Mouse (Mus musculus) small intestine, adult 2 months (tissue): ENCODE data around the gene Samd14. TPM values are rescaled to one million over a fixed set of nuclear protein-coding genes. Genes with fewer than 3 reads are reported as not detected.
"Not testable (repeated sequence)": the region's sequence is repeated elsewhere in the genome, so short reads cannot be mapped to it uniquely, and the experiment has no call there.

ENCODE experiments used
- H3K27ac ChIP-seq: fragments of 200-500 bp; 2 replicates; pipeline ENCODE4 v1.5.1; 2012; ENCODE audit warnings: low read depth, low read length, control low read depth, inconsistent platforms; ENCODE audit not compliant: insufficient read depth
- H3K27me3 ChIP-seq: fragments of 200-500 bp; 2 replicates; pipeline ENCODE4 v1.6.1; 2012; ENCODE audit warnings: mild to moderate bottlenecking, moderate library complexity, low read length, inconsistent platforms; ENCODE audit not compliant: control insufficient read depth, insufficient read depth
- H3K36me3 ChIP-seq: fragments of 200-500 bp; 2 replicates; pipeline ENCODE4 v1.6.1; 2012; ENCODE audit warnings: mild to moderate bottlenecking, low read length, control low read depth, inconsistent platforms; ENCODE audit not compliant: control insufficient read depth, insufficient read depth
- H3K4me1 ChIP-seq: fragments of 200-500 bp; 2 replicates; pipeline ENCODE4 v1.6.1; 2012; ENCODE audit warnings: low read length, inconsistent platforms, mixed read lengths; ENCODE audit not compliant: control insufficient read depth, insufficient read depth, insufficient read length
- H3K4me3 ChIP-seq: fragments of 200-500 bp; 2 replicates; pipeline ENCODE4 v1.5.1; 2012; ENCODE audit warnings: low read depth, mild to moderate bottlenecking, control low read depth, inconsistent platforms, low read length, moderate library complexity
- CTCF ChIP-seq: fragments of 200-500 bp; IDR thresholded peaks from 2 replicates; pipeline ENCODE4 v1.5.1; 2012; ENCODE audit warnings: low read depth, mild to moderate bottlenecking, control low read depth, inconsistent platforms, low read length, moderate library complexity, mixed read lengths; ENCODE audit not compliant: insufficient replicate concordance, insufficient read length; ENCODE audit errors: extremely low read depth
- POLR2A ChIP-seq: fragments of 200-500 bp; IDR thresholded peaks from 2 replicates; pipeline ENCODE4 v1.6.1; 2012; ENCODE audit warnings: low read depth, mild to moderate bottlenecking, control low read depth, inconsistent platforms, low read length, moderate library complexity
- WGBS: fragments of 180-500 bp; shearing (Covaris S2); methylation state at CpG from one replicate; pipeline ENCODE4 v1.1.7; 2018; 5-methylcytosine and 5-hydroxymethylcytosine counted together
- polyA plus RNA-seq: library from polyadenylated mRNA; depleted of rRNA; stranded (reverse); fragments of >200 nt; gene quantifications from 2 replicates; pipeline ENCODE4 v1.2.3, GENCODE M21; 2012; rRNA removed

Samd14 gene
- polyA plus RNA-seq = 3.3 and 7.2 TPM in 2 replicates

DNA sequence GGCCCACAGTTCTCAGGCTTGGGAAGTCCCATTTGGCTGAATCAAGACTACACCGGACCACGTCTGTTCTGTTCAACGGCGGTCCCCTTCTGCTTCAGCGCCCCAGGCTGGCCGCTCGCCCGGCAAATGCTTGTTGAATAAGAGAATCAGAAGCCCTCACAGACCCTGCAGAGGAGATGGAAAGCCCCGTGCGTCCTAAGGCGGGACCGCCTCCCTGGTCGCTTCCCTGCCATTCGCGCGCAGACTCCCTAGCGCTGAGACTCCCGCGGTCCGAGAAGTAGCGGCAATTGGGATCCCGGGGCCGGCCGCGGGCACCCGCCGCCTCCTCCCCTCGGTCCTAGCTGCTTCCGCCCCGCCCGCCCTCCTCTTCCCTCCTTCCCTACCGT, at the start of gene Samd14:
TSS of gene Samd14 (plus strand) at position 251 of the 386 bp plus-strand sequence.
- H3K36me3 ChIP-seq = peaks cover 9% of the 10 kb centered on the region
- WGBS = under 1% methylated on average over 32 of the region's 32 CpGs
- H3K4me1 ChIP-seq = peaks cover 9% of the 10 kb centered on the region; the same call in 1 of the 2 replicates
- H3K27me3 ChIP-seq = peaks cover 27% of the 10 kb centered on the region
- H3K4me3 ChIP-seq = peak within 1 kb of the TSS; percentile 61
- H3K27ac ChIP-seq = no peak within 1 kb of the TSS
- TF ChIP-seq POLR2A (0 out of 2 replicates have a peak, but pooled peaks have one; percentile 12), CTCF (no peak)

DNA sequence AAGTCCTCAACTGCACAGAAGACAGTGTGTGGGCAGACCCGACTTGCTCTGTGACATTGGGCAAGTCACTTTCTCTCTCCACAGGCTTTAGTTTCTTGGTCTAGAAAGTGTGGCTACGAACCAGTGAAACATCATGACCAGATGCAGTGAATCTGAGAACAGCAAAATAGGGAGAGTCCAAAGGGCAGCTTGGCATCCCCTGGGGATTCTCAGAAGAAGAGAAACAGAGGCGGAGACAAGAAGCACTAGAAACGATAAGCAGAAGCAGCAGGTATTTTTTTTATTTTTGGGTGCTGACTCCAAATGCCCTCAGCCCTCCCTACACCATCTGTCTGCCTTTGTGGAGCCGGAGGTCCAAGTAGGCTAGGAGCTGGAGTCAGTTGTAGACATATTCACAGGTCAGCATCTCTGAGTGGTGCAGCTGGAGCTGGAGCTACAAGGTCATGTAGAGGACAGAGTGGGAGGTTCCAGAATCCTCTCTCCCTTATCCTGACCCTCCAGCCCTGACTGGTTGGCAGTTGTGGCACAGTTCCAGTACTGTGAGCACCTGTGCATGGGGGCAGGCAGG, 47.1 kb upstream of the Samd14 start:
- peaks cover 12% of the 10 kb centered on the region; the same call in 1 of the 2 replicates for H3K4me1 ChIP-seq
- no peak overlapping the region for H3K27ac ChIP-seq
- H3K36me3 ChIP-seq = no peaks in the 10 kb centered on the region
- no peaks in the 10 kb centered on the region for H3K27me3 ChIP-seq
- TF ChIP-seq CTCF = no peak
- no peak for TF ChIP-seq POLR2A
- WGBS = 48% methylated on average over 5 of the region's 5 CpGs
- H3K4me3 ChIP-seq = no peak overlapping the region

DNA sequence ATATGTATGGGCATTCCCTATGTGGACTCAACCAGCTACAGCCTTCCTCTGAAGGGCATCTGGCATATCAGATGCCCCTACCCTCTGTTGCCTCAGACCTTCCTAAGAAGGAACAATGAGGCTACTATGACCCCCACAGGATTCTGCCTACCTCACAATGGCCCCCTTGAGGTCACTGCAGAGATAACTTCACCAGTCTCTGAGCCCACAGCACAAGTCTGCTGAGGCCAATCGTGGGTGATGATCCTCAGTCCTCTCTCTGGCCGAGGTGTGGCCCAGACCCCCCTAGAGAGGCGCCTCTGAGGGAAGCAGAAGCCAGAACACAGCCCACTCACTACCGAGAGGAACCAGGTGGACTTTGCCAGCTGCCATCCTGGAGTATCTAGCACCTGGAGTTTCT, 42.3 kb upstream of the Samd14 start, which contains the start of gene Hils1:
TSS of gene Hils1 (plus strand) at position 175 of the 400 bp plus-strand sequence.
- Histone ChIP-seq H3K4me3 (no peak within 1 kb of the TSS), H3K27ac (no peak within 1 kb of the TSS), H3K4me1 (peaks cover 3% of the 10 kb centered on the region; the same call in 1 of the 2 replicates), H3K36me3 (no peaks in the 10 kb centered on the region), H3K27me3 (no peaks in the 10 kb centered on the region; the same call in 1 of the 2 replicates)
- TF ChIP-seq CTCF (no peak), POLR2A (no peak)
- 31% methylated on average over 4 of the region's 4 CpGs for WGBS

DNA sequence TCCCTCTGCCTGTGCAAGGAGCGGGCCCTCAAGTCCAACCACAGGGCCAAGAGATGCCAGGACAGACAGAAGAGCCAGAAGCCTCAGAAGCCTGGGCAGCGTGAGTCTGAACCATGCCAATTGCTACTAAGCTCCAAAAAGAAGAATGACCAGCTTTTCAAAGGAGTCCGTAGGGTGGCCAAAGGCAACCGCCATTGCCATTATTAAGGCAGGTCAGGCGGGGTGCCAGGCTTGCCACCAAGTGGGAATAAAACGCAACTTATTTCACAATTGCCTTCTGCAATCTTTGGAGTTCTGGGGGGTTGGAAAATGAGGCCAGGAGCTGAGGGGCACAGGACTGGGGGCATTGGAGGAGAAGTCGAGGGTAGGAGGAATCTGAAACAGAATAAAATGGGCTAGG, 41.5 kb upstream of the Samd14 start:
- H3K4me1 ChIP-seq = peaks cover 2% of the 10 kb centered on the region; the same call in 1 of the 2 replicates
- H3K27ac ChIP-seq = no peak overlapping the region
- no peaks in the 10 kb centered on the region for H3K36me3 ChIP-seq
- 76% methylated on average over 7 of the region's 7 CpGs for whole genome bisulfite sequencing
- no peak overlapping the region for H3K4me3 ChIP-seq
- no peaks in the 10 kb centered on the region; the same call in 1 of the 2 replicates for H3K27me3 ChIP-seq
- TF ChIP-seq CTCF = no peak
- no peak for TF ChIP-seq POLR2A

GRCm38 (mm10) chr11:94969709-94970108, 40.0 kb upstream of the Samd14 start:
- WGBS = 81% methylated on average over 4 of the region's 4 CpGs
- H3K27ac ChIP-seq, H3K27me3 ChIP-seq, H3K4me1 ChIP-seq, H3K4me3 ChIP-seq, H3K36me3 ChIP-seq: not testable (repeated sequence)

GRCm38 (mm10) chr11:94970210-94970943, 39.3 kb upstream of the Samd14 start:
- Histone ChIP-seq H3K36me3 (no peaks in the 10 kb centered on the region), H3K4me3 (no peak overlapping the region), H3K27ac (no peak overlapping the region), H3K4me1 (peaks cover 2% of the 10 kb centered on the region; the same call in 1 of the 2 replicates), H3K27me3 (no peaks in the 10 kb centered on the region; the same call in 1 of the 2 replicates)
- 35% methylated on average over 15 of the region's 15 CpGs for WGBS
- no peak for TF ChIP-seq POLR2A
- TF ChIP-seq CTCF = peak; percentile 41; the same call in 1 of the 2 replicates

DNA sequence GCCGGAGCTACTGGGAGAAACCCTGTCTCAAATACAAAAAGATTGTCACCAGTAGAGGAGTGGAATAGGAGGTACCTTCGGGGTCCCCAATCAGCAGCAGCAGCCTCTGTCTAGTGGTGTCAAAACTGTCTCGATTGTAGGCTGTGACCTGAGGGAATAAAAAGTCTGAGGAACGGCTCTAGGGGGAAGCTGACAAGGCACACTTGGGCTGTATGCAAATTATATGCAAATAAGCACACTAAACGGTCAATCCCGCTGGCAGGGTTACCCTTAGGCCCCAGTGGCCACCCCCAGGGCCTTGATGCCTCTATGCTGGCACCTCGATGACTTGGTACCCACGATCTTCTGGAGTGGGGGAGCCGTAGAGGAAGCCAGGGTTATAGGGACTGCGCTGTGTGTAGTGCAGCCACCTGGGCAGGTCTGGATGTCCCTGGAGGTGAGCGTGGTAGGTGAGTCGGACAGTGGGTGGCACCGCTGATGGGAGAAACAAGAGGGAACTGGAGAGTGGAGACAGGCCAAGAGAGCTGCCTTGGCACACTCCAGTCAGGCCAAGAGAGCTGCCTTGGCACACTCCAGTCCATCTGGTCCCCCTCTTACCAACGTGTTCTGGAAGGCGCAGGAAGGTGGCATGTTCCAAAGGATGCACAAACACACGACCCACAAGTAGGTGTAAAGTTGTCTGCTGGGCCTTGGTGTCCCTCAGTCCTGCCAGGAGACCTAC, 37.6 kb upstream of the Samd14 start:
- Histone ChIP-seq H3K36me3 (no peaks in the 10 kb centered on the region), H3K27me3 (no peaks in the 10 kb centered on the region; the same call in 1 of the 2 replicates), H3K27ac (no peak overlapping the region), H3K4me3 (no peak overlapping the region), H3K4me1 (peaks cover 2% of the 10 kb centered on the region; the same call in 1 of the 2 replicates)
- WGBS = 57% methylated on average over 16 of the region's 16 CpGs
- TF ChIP-seq CTCF (no peak), POLR2A (no peak)
